Mouse (Mus musculus): ENCODE results near the gene Vdac2. TPM values are rescaled to one million over a fixed set of nuclear protein-coding genes. Genes with fewer than 3 reads are reported as not detected.

The Vdac2 gene
- total RNA-seq, 2 experiments from 2014 or later = 493 to 524 TPM

GRCm38 (mm10) chr14:21851996-21852791, 27.2 kb downstream of the Vdac2 start:
- peak; percentile 76 to 78 for DNase-seq

DNA sequence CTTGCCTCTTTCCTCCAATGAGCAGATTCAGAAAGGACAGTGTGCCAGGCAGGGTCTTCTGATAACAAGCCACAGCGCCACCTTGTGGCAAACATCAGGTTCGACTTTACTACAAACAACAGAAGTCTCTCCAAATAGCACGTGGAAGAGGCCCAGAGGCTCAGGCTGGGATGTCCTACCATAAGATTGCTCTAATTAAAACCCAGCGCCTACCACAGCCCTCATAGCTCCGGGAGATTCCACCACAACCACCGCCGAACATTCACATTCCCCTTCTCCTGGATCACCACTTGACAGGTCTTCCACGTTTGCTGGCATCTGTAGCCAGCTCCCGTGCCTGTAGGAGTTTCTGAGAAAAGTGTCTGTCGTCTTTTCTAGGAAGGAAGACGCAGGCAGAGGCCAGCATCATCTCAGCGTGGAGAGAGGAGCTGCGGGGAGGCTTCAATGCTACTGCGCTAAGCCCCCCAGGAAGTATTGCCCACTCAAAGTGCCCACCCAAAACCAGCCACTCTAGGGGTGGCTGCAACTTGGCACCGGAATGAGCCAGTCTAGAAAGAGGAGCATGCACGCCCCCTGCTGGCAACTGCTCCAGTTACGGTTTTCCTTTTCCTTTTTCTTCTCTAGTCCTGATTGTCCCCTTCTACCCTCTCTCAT, 28.5 kb downstream of the Vdac2 start:
- peak; percentile 65 to 78 for DNase-seq

GRCm38 (mm10) chr14:21854271-21854670, 29.2 kb downstream of the Vdac2 start:
- no peak for DNase-seq

DNA sequence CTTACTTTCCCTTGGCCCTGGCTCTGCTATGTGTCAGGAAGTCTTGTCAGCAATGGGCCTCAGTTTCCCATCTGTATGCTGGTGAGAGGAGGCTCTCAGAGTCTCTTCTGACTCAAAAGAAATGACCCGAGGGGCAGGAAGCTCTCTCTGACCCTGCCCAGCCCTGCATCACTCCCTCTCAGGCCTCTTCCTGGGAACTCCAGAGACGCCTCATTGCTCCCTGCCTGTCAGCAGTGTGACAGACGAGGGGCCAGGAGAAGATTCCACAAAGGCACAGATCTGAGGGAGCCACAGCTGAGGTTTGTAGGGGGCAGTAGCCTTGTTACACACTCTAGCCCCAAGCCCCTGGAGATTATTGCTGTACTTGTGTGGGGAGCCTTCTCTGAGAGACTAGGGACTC, 30.9 kb downstream of the Vdac2 start:
- no peak for DNase-seq

GRCm38 (mm10) chr14:21856886-21857285, 31.8 kb downstream of the Vdac2 start:
- DNase-seq = no peak

DNA sequence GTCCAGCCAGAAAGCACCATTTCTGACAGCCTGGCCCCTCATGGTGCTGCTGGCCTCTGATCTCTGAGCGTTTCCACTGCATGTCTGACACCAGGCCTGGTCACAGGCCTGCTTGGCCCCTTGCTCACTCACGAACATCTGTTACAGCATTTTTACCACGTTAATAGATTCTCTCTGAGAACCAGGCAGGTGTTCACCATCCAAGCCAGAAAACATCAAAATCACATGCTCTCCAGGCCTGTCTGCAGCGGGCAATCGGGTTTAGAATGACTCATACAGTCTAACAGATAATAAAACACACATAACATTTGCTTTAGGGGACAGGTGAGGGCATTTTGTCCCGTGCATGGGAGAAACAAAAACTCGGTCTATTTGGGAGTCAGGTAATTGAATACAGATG, 41.3 kb downstream of the Vdac2 start:
- no peak for DNase-seq

GRCm38 (mm10) chr14:21866816-21867215, 41.8 kb downstream of the Vdac2 start:
- DNase-seq = no peak

DNA sequence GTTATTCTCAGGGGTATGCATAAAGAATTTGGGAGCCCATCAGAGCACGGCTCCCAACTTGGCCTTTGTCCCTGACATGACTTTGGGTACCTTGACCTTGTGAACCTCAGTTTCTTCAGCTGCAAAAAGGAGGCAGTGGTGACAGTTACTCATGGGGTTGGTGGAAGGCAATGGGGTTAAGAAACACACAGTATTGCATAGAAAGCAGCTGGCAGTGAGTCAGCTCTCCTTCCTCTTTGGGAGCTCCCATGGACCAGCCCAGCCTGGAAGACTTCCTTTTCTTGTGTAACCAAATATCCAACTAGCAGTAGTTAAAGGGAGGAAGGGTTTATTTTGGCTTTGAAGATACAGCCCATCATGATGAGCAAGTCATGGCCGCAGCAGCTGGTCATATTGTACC, 65.4 kb downstream of the Vdac2 start:
- DNase-seq = peak; percentile 16 to 35

GRCm38 (mm10) chr14:21891581-21892340, 66.7 kb downstream of the Vdac2 start:
- peak in 1 of 2 experiments; percentile 15 for DNase-seq

GRCm38 (mm10) chr14:21892341-21892659, 67.3 kb downstream of the Vdac2 start:
- no peak for DNase-seq

Other genes with a start within 250 kb of the Vdac2 start
- under 1 TPM; 0.22 to 0.26 TPM for gene Dupd1, start 110.7 kb upstream of the Vdac2 start, total RNA-seq (2021)
- gene Samd8, start 74.7 kb upstream of the Vdac2 start, total RNA-seq (2021) = 10 to 100 TPM; 30.7 to 33.5 TPM
- 1 to 10 TPM in 1 of 2 experiments, under 1 TPM in 1; 0.59 to 1.5 TPM for gene Dusp13, start 74.1 kb upstream of the Vdac2 start, total RNA-seq (2021)
- gene Comtd1, start 23.7 kb downstream of the Vdac2 start, total RNA-seq (2021) = 1 to 10 TPM; 8.1 to 8.4 TPM
- gene Zfp503, start 164.4 kb downstream of the Vdac2 start, total RNA-seq (2021) = 1 to 10 TPM; 1.2 to 2.0 TPM
- 1 to 10 TPM; 1.5 to 2.4 TPM for gene Lrmda, start 194.5 kb downstream of the Vdac2 start, total RNA-seq (2021)